Mouse (Mus musculus) layer of hippocampus, postnatal 25 days (tissue): ENCODE measurements around the gene Stk38. TPM values are rescaled to one million over a fixed set of nuclear protein-coding genes. Genes with fewer than 3 reads are reported as not detected.

Experiments used
- DNase-seq, 2 experiments: peaks; one replicate each; pipeline ENCODE4 v3.0.0; 2022; ENCODE audit warnings: mixed read lengths in 2 of 2, low spot score in 1 of 2; ENCODE audit errors: extremely low spot score in 1 of 2
- total RNA-seq, 2 experiments: library from RNA; stranded (reverse); gene quantifications; 2 replicates each; pipeline ENCODE4 v1.2.3; 2021

Stk38 gene
- total RNA-seq, 2 experiments from 2014 or later = 36.7 to 59.1 TPM

DNA sequence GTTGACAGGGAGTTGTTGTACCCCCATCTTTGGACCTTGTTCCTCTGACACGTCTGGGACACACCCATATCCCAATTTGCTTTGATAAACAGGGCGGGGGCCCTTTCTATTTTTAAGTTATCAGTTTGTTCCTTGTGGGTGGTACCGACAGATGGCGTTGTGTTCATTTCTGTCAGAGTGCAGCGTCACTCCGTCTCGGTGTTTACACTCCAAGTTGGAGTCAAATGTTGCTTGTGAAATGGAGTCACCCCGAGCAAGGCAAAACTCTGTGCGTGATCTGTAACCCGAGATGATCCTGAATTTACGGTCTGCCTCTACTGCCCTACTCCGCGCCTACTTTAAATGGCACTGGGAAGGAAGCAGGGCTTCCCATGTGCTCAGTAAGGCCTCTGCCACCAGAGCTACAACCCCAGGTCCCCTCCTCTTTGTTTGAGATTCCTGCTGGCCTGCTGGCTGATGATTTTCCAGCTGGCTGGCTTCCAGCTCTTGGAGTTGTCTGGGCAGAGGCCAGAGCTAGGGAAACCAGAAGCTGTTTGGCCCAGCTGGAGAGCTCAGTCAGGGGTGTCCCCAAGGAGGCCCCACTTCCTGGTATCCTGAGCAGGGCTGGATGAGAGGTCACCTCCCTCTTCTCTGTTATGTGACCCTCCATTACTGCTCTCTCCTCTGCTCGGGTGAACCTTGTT is 77.3 kb downstream of the Stk38 start:
- peak; percentile 31 to 54 for DNase-seq

DNA sequence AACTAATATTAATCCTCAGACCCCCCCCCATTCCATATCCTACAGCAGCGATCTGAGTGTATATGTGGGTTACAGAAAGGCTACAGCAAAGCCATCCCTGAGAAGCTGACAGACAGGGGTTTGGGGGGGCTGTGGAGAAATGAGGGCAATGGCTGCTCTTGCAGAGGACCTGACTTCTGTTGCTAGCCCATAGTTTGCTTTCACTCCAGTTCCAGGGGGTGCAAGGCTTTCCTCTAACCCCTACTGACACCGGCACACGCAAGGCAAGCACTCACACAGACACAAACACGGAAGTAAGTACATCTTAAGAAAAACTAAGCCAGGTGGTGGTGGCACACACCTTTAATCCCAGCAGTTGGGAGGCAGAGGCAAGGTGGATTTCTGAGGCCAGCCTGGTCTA is 78.4 kb downstream of the Stk38 start:
- no peak for DNase-seq

DNA sequence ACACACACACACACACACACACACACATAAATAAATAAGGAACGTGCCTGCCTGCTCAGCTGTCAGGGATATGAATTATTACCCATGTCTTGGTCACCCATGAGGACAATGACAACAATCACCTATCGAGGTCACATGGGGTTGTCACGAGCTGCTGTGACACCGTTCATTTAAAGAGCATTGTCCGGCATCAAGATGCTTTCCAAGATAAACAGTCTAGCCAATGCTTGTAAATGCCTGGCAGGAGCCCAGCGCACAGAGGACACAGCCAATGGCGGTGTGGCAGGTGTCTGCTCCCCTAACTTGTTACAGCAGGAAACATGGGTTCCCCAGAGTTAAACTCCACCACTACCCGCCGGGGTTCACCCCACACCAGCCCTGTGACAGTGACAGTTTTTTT is 79.8 kb downstream of the Stk38 start:
- DNase-seq = no peak

DNA sequence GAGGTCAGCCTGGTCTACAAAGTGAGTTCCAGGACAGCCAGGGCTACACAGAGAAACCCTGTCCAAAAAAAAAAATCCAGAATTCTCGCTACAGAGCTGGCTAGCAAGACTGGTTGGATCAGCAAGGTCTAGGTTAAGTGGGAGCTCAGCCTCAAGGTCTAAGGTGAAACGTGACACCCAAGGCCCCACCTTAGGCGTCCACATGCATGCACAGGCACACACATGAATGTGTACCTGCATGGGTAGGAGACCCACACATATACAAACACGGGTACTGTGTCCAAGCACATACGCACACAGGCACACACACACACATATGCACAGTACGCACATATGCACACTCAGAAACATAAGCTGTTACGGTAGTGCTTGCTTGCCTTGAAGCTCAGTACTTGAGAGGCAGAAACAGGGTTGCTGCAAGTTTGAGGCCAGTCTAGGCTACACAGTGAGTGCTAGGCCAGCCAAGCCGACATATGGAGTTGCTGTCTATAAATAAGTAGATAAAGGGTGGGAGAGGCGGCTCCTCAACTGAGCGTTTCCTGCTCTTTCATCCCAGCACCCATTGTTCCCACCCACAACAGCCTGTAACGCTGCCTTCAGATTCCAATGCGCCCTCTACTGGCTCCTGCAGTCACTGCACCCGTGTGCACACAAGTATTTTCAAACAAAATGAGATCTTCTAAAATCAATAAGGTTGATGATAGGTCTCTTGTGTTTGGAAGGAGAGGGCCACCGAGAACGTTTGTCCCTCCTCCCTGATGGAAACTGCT is 80.7 kb downstream of the Stk38 start:
- DNase-seq = peak in 1 of 2 experiments; percentile 57

DNA sequence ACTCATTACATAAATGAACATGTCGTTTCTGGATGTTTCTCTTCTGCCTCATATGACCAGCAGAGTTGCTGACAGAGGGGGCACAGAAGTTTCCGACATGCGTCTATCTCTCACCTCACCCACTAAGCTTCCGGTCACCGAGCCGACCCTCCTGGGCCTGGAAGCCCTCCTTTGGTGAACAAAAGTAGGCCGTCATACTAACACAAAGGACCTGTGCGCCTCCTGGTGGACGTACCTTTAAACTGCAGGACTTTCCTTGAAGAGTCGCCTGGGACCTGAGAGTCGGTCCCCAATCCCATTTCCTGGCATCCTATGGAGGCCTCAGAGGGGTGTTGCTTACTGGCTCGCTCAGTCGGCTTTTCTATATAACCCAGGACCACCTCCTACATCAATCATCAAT is 81.4 kb downstream of the Stk38 start:
- peak; percentile 77 to 89 for DNase-seq

DNA sequence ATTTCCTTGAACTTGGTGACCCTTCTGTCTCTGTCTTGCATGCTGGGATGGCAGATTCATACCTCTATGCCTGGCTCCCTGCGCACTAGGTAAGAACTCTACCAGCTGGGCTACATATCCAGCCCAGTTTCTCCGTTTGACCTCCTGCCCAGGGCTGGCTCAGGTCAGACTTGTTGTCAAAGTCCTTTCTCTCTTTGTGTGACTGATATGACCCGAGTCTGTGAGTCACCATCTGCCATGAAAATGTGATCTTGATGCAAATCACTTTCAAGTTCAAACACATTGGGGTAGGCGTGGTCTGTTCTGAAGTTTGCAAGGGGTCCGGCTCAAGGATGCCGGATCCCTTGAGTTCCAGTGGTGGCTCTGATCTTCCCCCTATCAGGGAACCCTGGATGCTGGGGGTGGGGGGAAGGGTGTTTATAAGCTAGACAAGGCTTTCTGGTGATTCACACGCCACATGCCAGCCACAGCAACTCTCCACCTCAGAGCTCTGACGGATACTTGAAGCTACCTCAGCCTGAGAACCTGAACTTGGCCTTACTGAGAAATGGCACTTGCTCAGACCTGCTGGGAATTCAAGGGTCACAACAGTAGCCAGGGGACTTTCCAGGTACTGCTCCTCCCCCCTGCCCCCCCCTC is 82.7 kb downstream of the Stk38 start:
- DNase-seq = no peak

DNA sequence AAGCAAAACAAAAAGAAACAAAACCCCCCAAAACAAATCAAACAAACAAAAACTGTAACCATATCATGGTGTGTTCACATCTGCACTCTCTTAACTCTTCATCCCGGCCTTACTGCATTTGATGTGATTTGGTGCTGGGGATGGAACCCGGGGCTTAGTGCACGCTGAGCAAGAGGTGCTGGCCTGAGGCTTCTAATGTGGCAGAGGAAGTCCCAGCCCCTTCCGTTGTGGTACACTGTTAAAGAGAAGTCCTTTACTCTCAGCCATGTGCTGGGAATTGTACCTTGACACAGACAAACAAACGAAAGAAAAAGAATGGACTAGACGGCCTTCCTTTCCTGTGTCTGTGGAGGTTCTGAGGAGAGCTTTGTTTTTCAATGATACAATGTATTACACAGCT is 85.7 kb downstream of the Stk38 start:
- DNase-seq = no peak

DNA sequence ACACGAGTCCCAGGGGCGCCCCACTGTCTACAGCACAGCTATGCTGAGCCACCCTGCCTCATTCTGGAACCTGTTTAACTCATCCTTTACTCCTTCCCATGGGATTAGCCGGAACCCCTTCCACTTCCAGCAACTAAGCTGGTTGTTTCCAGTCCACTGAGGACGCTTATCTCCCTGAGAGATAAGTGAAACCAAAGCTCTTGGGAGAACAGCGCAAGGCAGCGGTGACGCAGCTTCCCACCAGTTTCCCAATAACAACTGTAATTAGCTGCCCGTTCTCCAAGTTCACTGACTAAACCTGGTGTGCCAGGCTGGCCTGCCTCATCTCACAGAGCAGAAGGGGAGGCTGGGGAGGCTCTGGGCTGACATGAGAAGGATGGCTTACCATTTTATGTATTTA is 86.7 kb downstream of the Stk38 start:
- no peak for DNase-seq

Other genes with a start within 250 kb of the Stk38 start
- gene Mapk13, start 238.7 kb downstream of the Stk38 start, total RNA-seq = 1 to 10 TPM in 1 of 2 experiments, under 1 TPM in 1; 0.45 to 1.3 TPM
- 10 to 100 TPM; 36.2 to 50.0 TPM for gene Brpf3, start 206.9 kb downstream of the Stk38 start, total RNA-seq
- gene Pnpla1, start 149.6 kb downstream of the Stk38 start, total RNA-seq = under 1 TPM; 0.42 to 0.66 TPM
- gene 4930539E08Rik, start 92.7 kb downstream of the Stk38 start, total RNA-seq = 1 to 10 TPM; 3.1 to 3.9 TPM
- gene Pxt1, start 64.2 kb downstream of the Stk38 start, total RNA-seq = not detected
- gene Kctd20, start 56.0 kb downstream of the Stk38 start, total RNA-seq = 10 to 100 TPM; 67.1 to 75.4 TPM
- gene Srsf3, start 24.6 kb upstream of the Stk38 start, total RNA-seq = 100 to 1,000 TPM; 125 to 140 TPM
- 10 to 100 TPM in 1 of 2 experiments, 1 to 10 TPM in 1; 7.1 to 13.9 TPM for gene Cdkn1a, start 83.0 kb upstream of the Stk38 start, total RNA-seq
- under 1 TPM in 1 of 2 experiments, not detected in 1; 0.07 TPM for gene Rab44, start 106.2 kb upstream of the Stk38 start, total RNA-seq
- 10 to 100 TPM; 37.7 to 41.8 TPM for gene Cpne5, start 230.2 kb upstream of the Stk38 start, total RNA-seq